Mouse (Mus musculus) ES-E14 (cell line): ENCODE data around the gene Crip3. TPM values are rescaled to one million over a fixed set of nuclear protein-coding genes. Genes with fewer than 3 reads are reported as not detected.

Experiments used
- DNase-seq: peaks from one replicate; pipeline ENCODE4 v3.0.0-alpha.2; 2013; ENCODE audit warnings: low read depth, low spot score
- H3K27ac ChIP-seq: 2 replicates; pipeline ENCODE4 v1.5.1; 2012; ENCODE audit warnings: low read depth, mild to moderate bottlenecking, low read length, moderate library complexity, mixed read lengths; ENCODE audit not compliant: poor library complexity, insufficient read depth, severe bottlenecking
- H3K36me3 ChIP-seq: 2 replicates; pipeline ENCODE4 v1.6.1; 2012; ENCODE audit warnings: mild to moderate bottlenecking, low read length, moderate library complexity, mixed read lengths; ENCODE audit not compliant: control insufficient read depth, poor library complexity, insufficient read depth, severe bottlenecking
- H3K4me1 ChIP-seq, 2 experiments: fragments of 150-350 bp in 1 of 2; sonication (generic) in 1 of 2; 2 replicates each; pipeline ENCODE4 v1.6.1; 2012; ENCODE audit warnings: low read length in 2 of 2, mild to moderate bottlenecking in 1 of 2, mixed read lengths in 1 of 2; ENCODE audit not compliant: control insufficient read depth in 2 of 2, insufficient read depth in 2 of 2, poor library complexity in 1 of 2
- H3K4me3 ChIP-seq, 2 experiments: fragments of 150-350 bp in 1 of 2; sonication (generic) in 1 of 2; 2 replicates each; pipeline ENCODE4 v1.5.1; 2012; ENCODE audit warnings: low read length in 2 of 2, low read depth in 1 of 2, mild to moderate bottlenecking in 1 of 2, mixed read lengths in 1 of 2; ENCODE audit not compliant: insufficient read depth in 1 of 2, poor library complexity in 1 of 2, severe bottlenecking in 1 of 2
- H3K9ac ChIP-seq: 2 replicates; pipeline ENCODE4 v1.6.1; 2012; ENCODE audit warnings: low read depth, mild to moderate bottlenecking, low read length, mixed read lengths; ENCODE audit not compliant: poor library complexity, insufficient read depth, severe bottlenecking
- H3K9me3 ChIP-seq: fragments of 150-350 bp; sonication (generic); 2 replicates; pipeline ENCODE4 v1.6.1; 2012; ENCODE audit warnings: low read depth, mild to moderate bottlenecking, low read length; ENCODE audit not compliant: control insufficient read depth, insufficient read depth
- CHD2 ChIP-seq: IDR thresholded peaks from 2 replicates; pipeline ENCODE4 v1.6.1; 2014; ENCODE audit warnings: mild to moderate bottlenecking, low read depth, low read length, inconsistent platforms
- HCFC1 ChIP-seq: IDR thresholded peaks from 2 replicates; pipeline ENCODE4 v1.6.1; 2012; ENCODE audit warnings: low read length, inconsistent platforms, borderline replicate concordance; ENCODE audit not compliant: insufficient read depth
- MAFK ChIP-seq: IDR thresholded peaks from 2 replicates; pipeline ENCODE4 v1.6.1; 2014; ENCODE audit warnings: mild to moderate bottlenecking, low read depth, low read length, inconsistent platforms; ENCODE audit not compliant: insufficient read depth
- ZC3H11A ChIP-seq: IDR thresholded peaks from 2 replicates; pipeline ENCODE4 v1.6.1; 2012; ENCODE audit warnings: low read depth, mild to moderate bottlenecking, inconsistent platforms, low read length, borderline replicate concordance
- ZNF384 ChIP-seq: IDR thresholded peaks from 2 replicates; pipeline ENCODE4 v1.6.1; 2012; ENCODE audit warnings: low read depth, low read length, inconsistent platforms
- in situ Hi-C, 2 experiments: fragments of 600-800 bp; cut with MboI; formaldehyde crosslinking; loops; one replicate each; pipeline ENCODE4 v1.15.1; 2025; ENCODE audit warnings: low sequenced_read_pairs in 2 of 2, inconsistent platforms in 1 of 2; ENCODE audit not compliant: unreplicated experiment in 2 of 2
- total RNA-seq: library from RNA; depleted of rRNA; stranded (reverse); fragments of 300-350 nt; gene quantifications from 2 replicates; pipeline ENCODE4 v1.2.3, GENCODE M21; 2012

The Crip3 gene
- total RNA-seq, 1 experiment = 0.49 TPM

GRCm38 (mm10) chr17:46426496-46426895 lies 2.2 kb upstream of the Crip3 start:
- no peak for DNase-seq
- H3K9me3 ChIP-seq = no peaks in the 10 kb centered on the region

GRCm38 (mm10) chr17:46433627-46434026 lies 4.9 kb downstream of the Crip3 start:
- Histone ChIP-seq H3K4me1 (peaks cover 2 to 31% of the 10 kb centered on the region in 2 experiments; a peak in 3 of 4 replicates), H3K9ac (peak overlapping the region; percentile 49; the same call in 1 of the 2 replicates), H3K36me3 (no peaks in the 10 kb centered on the region), H3K4me3 (peak overlapping the region; percentile 55 to 80), H3K9me3 (no peaks in the 10 kb centered on the region), H3K27ac (no peak overlapping the region)
- in situ Hi-C loops = no loop called here
- no peak for TF ChIP-seq ZC3H11A
- no peak for TF ChIP-seq CHD2
- TF ChIP-seq ZNF384 = no peak
- TF ChIP-seq HCFC1 = no peak
- no peak for TF ChIP-seq MAFK
- no peak for DNase-seq

More at GRCm38 (mm10) chr17:46426496-46426895, 2.2 kb upstream of the Crip3 start:
- no peak overlapping the region for H3K4me3 ChIP-seq
- TF ChIP-seq ZNF384 (no peak), HCFC1 (no peak), CHD2 (no peak), ZC3H11A (no peak), MAFK (no peak)
- in situ Hi-C loops = no loop called here
- H3K4me1 ChIP-seq = peaks cover 0 to 6% of the 10 kb centered on the region in 2 experiments; a peak in 1 of 4 replicates
- no peak overlapping the region for H3K27ac ChIP-seq
- no peaks in the 10 kb centered on the region for H3K36me3 ChIP-seq
- H3K9ac ChIP-seq = no peak overlapping the region

GRCm38 (mm10) chr17:46436672-46437366 lies 8.1 kb downstream of the Crip3 start:
- TF ChIP-seq HCFC1 (no peak), ZC3H11A (no peak), ZNF384 (no peak), MAFK (no peak), CHD2 (no peak)
- Histone ChIP-seq H3K4me3 (peak overlapping the region; percentile 42 to 43; a peak in 3 of 4 replicates), H3K9ac (peak overlapping the region; percentile 59), H3K4me1 (peaks cover 3 to 28% of the 10 kb centered on the region in 2 experiments; a peak in 3 of 4 replicates), H3K36me3 (no peaks in the 10 kb centered on the region), H3K27ac (no peak overlapping the region), H3K9me3 (no peaks in the 10 kb centered on the region)
- in situ Hi-C loops = no loop called here
- DNase-seq = no peak

- no peaks in the 10 kb centered on the region for H3K9me3 ChIP-seq
- peaks cover 3 to 35% of the 10 kb centered on the region in 2 experiments; a peak in 3 of 4 replicates for H3K4me1 ChIP-seq
- no peak for DNase-seq
- peak within 1 kb of the TSS; percentile 42 to 43; a peak in 2 of 4 replicates for H3K4me3 ChIP-seq
- TF ChIP-seq ZNF384 = no peak
- no peak for TF ChIP-seq CHD2
- TF ChIP-seq ZC3H11A = no peak
- TF ChIP-seq HCFC1 = no peak
- no peak for TF ChIP-seq MAFK
- in situ Hi-C loops = no loop called here
- no peaks in the 10 kb centered on the region for H3K36me3 ChIP-seq
- H3K9ac ChIP-seq = peak within 1 kb of the TSS; percentile 59; the same call in 1 of the 2 replicates
- peak within 1 kb of the TSS; percentile 34; the same call in 1 of the 2 replicates for H3K27ac ChIP-seq
Measured at GRCm38 (mm10) chr17:46438298-46438873, 9.7 kb downstream of the Crip3 start, which contains the start of gene Slc22a7. TSS of gene Slc22a7 (minus strand) at chr17:46438457.
